Mouse (Mus musculus) ES-Bruce4 (cell line): ENCODE results near the gene Ski. TPM values are rescaled to one million over a fixed set of nuclear protein-coding genes. Genes with fewer than 3 reads are reported as not detected.

Experiments
- H3K27ac ChIP-seq: 2 replicates; pipeline ENCODE4 v1.5.1; 2012; ENCODE audit warnings: low read length, inconsistent platforms; ENCODE audit not compliant: insufficient read depth
- H3K27me3 ChIP-seq: 2 replicates; pipeline ENCODE4 v1.6.1; 2012; ENCODE audit warnings: mild to moderate bottlenecking, low read length, inconsistent platforms; ENCODE audit not compliant: control insufficient read depth, poor library complexity, insufficient read depth, severe bottlenecking
- H3K36me3 ChIP-seq: 2 replicates; pipeline ENCODE4 v1.6.1; 2012; ENCODE audit warnings: inconsistent platforms, mild to moderate bottlenecking, low read length, moderate library complexity; ENCODE audit not compliant: control insufficient read depth, poor library complexity, insufficient read depth, severe bottlenecking
- H3K4me1 ChIP-seq: one replicate; pipeline ENCODE4 v1.8.1; 2011; ENCODE audit warnings: low read length; ENCODE audit not compliant: control insufficient read depth, insufficient read depth
- H3K4me3 ChIP-seq: 2 replicates; pipeline ENCODE4 v1.5.1; 2011; ENCODE audit warnings: low read depth, mild to moderate bottlenecking, low read length
- H3K9ac ChIP-seq: 2 replicates; pipeline ENCODE4 v1.6.1; 2012; ENCODE audit warnings: low read depth, mild to moderate bottlenecking, inconsistent platforms; ENCODE audit not compliant: poor library complexity, severe bottlenecking
- H3K9me3 ChIP-seq: replicated peaks from 2 replicates; pipeline ENCODE4 v1.6.1; 2012; ENCODE audit warnings: mild to moderate bottlenecking, low read length, inconsistent platforms; ENCODE audit not compliant: control insufficient read depth, poor library complexity, insufficient read depth, severe bottlenecking
- CTCF ChIP-seq: IDR thresholded peaks from one replicate; pipeline ENCODE4 v1.8.1; 2011; ENCODE audit warnings: low read depth, low read length
- EP300 ChIP-seq: IDR thresholded peaks from 2 replicates; pipeline ENCODE4 v1.6.1; 2011; ENCODE audit warnings: low read depth, low read length; ENCODE audit not compliant: insufficient read depth
- POLR2A ChIP-seq: IDR thresholded peaks from one replicate; pipeline ENCODE4 v1.8.1; 2011; ENCODE audit warnings: low read length; ENCODE audit not compliant: insufficient read depth
- polyA plus RNA-seq: library from polyadenylated mRNA; stranded (reverse); fragments of >200 nt; gene quantifications from 2 replicates; pipeline ENCODE4 v1.2.4, GENCODE M21; 2011; ENCODE audit warnings: low read depth; ENCODE audit not compliant: missing spikeins, insufficient read depth, insufficient read length

The Ski gene
- polyA plus RNA-seq, 1 experiment: 67.2 TPM

- Histone ChIP-seq H3K9me3 (no peaks in the 10 kb centered on the region), H3K4me1 (peaks cover 12% of the 10 kb centered on the region), H3K27ac (no peak overlapping the region), H3K27me3 (no peaks in the 10 kb centered on the region), H3K9ac (no peak overlapping the region), H3K4me3 (no peak overlapping the region), H3K36me3 (peaks cover 7% of the 10 kb centered on the region)
- no peak for TF ChIP-seq POLR2A
- no peak for TF ChIP-seq CTCF
- no peak for TF ChIP-seq EP300
Observed at GRCm38 (mm10) chr4:155209494-155209893, 12.9 kb downstream of the Ski start.

- Histone ChIP-seq H3K4me1 (peaks cover 10% of the 10 kb centered on the region), H3K9ac (no peak overlapping the region), H3K9me3 (no peaks in the 10 kb centered on the region), H3K27me3 (no peaks in the 10 kb centered on the region), H3K4me3 (no peak overlapping the region), H3K36me3 (peaks cover 7% of the 10 kb centered on the region), H3K27ac (no peak overlapping the region)
- TF ChIP-seq EP300 (no peak), CTCF (no peak), POLR2A (no peak)
Observed at GRCm38 (mm10) chr4:155209079-155209478, 13.3 kb downstream of the Ski start.

GRCm38 (mm10) chr4:155208613-155209012 is 13.8 kb downstream of the Ski start:
- no peak for TF ChIP-seq POLR2A
- TF ChIP-seq CTCF: no peak
- TF ChIP-seq EP300: no peak
- Histone ChIP-seq H3K4me1 (peaks cover 9% of the 10 kb centered on the region), H3K9me3 (no peaks in the 10 kb centered on the region), H3K36me3 (peaks cover 7% of the 10 kb centered on the region), H3K27ac (no peak overlapping the region), H3K27me3 (no peaks in the 10 kb centered on the region), H3K9ac (no peak overlapping the region), H3K4me3 (no peak overlapping the region)

- no peaks in the 10 kb centered on the region for H3K9me3 ChIP-seq
- no peak overlapping the region for H3K4me3 ChIP-seq
- H3K4me1 ChIP-seq: peaks cover 9% of the 10 kb centered on the region
- TF ChIP-seq POLR2A: no peak
- TF ChIP-seq EP300: no peak
- TF ChIP-seq CTCF: no peak
- peaks cover 7% of the 10 kb centered on the region for H3K36me3 ChIP-seq
- peak overlapping the region; percentile 20; the same call in 1 of the 2 replicates for H3K27ac ChIP-seq
- no peaks in the 10 kb centered on the region for H3K27me3 ChIP-seq
- H3K9ac ChIP-seq: no peak overlapping the region
Observed at GRCm38 (mm10) chr4:155207841-155208240, 14.6 kb downstream of the Ski start.

GRCm38 (mm10) chr4:155206498-155206897 is 15.9 kb downstream of the Ski start:
- Histone ChIP-seq H3K36me3 (peaks cover 7% of the 10 kb centered on the region), H3K27ac (no peak overlapping the region), H3K9ac (no peak overlapping the region), H3K9me3 (no peaks in the 10 kb centered on the region), H3K27me3 (no peaks in the 10 kb centered on the region), H3K4me1 (peaks cover 9% of the 10 kb centered on the region), H3K4me3 (no peak overlapping the region)
- TF ChIP-seq EP300 (no peak), POLR2A (no peak), CTCF (no peak)

- no peak for TF ChIP-seq EP300
- TF ChIP-seq POLR2A: no peak
- no peak for TF ChIP-seq CTCF
- Histone ChIP-seq H3K4me3 (no peak overlapping the region), H3K27ac (no peak overlapping the region), H3K9ac (no peak overlapping the region), H3K27me3 (no peaks in the 10 kb centered on the region), H3K4me1 (peaks cover 9% of the 10 kb centered on the region), H3K36me3 (peaks cover 5% of the 10 kb centered on the region), H3K9me3 (no peaks in the 10 kb centered on the region)
Observed at GRCm38 (mm10) chr4:155205919-155206318, 16.5 kb downstream of the Ski start.

GRCm38 (mm10) chr4:155201764-155202163 is 20.6 kb downstream of the Ski start:
- H3K36me3 ChIP-seq: no peaks in the 10 kb centered on the region
- TF ChIP-seq CTCF (no peak), EP300 (no peak), POLR2A (no peak)
- H3K4me3 ChIP-seq: no peak overlapping the region
- no peak overlapping the region for H3K27ac ChIP-seq
- no peak overlapping the region for H3K9ac ChIP-seq
- H3K27me3 ChIP-seq: no peaks in the 10 kb centered on the region
- H3K9me3 ChIP-seq: no peaks in the 10 kb centered on the region
- peaks cover 5% of the 10 kb centered on the region for H3K4me1 ChIP-seq
